Mouse (Mus musculus): ENCODE measurements at regions not wholly inside any gene's neighbourhood (a gene's known extent, or its start where the extent isn't known, plus 50 kb on each side); places are given as distances from the start of the nearest gene placed in this dataset.

GRCm38 (mm10) chr8:126239684-126240083 lies 58.7 kb upstream of the Slc35f3 start:
- TF ChIP-seq CTCF (conservative IDR thresholded peaks at IDR 0.05 in 1 of 2, IDR thresholded peaks at IDR 0.05 in 1 of 2; ENCODE audit: low read depth in 2 of 2, low read length in 2 of 2) (peak in 1 of 2 experiments; percentile 31; a peak in 1 of 4 replicates), POLR2A (IDR thresholded peaks at IDR 0.05; ENCODE audit: low read depth, low read length) (no peak), SMC3 (IDR thresholded peaks at IDR 0.05; ENCODE audit: low read depth, low read length) (peak; percentile 20; the same call in 1 of the 2 replicates), USF1 (IDR thresholded peaks at IDR 0.05; ENCODE audit: low read depth, low read length) (no peak), KAT2A (IDR thresholded peaks at IDR 0.05; ENCODE audit: insufficient replicate concordance, low read length) (no peak), ZNF384 (IDR thresholded peaks at IDR 0.05; ENCODE audit: low read depth, low read length) (no peak)

Measured in CH12.LX (cell line).